Mouse (Mus musculus) MEL (cell line): ENCODE measurements around the gene Fam114a2. TPM values are rescaled to one million over a fixed set of nuclear protein-coding genes. Genes with fewer than 3 reads are reported as not detected.

Source experiments
- DNase-seq: peaks from one replicate; pipeline ENCODE4 v3.0.0; 2011; ENCODE audit warnings: low read depth, low spot score
- H3K27ac ChIP-seq: 2 replicates; pipeline ENCODE4 v1.5.1; 2012; ENCODE audit warnings: low read depth, mild to moderate bottlenecking, control low read depth, low read length, moderate library complexity; ENCODE audit not compliant: control insufficient read depth
- H3K27me3 ChIP-seq, 2 experiments: fragments of 150-350 bp in 1 of 2; sonication (generic) in 1 of 2; 2 replicates each; pipeline ENCODE4 v1.6.1; 2012; ENCODE audit warnings: low read length in 2 of 2, mild to moderate bottlenecking in 2 of 2, improper control_type of control experiment in 1 of 2, moderate library complexity in 1 of 2; ENCODE audit not compliant: insufficient read depth in 2 of 2, control insufficient read depth in 1 of 2
- H3K36me3 ChIP-seq, 2 experiments: 2 replicates each; pipeline ENCODE4 v1.6.1; 2012 to 2014; ENCODE audit warnings: low read length in 2 of 2, improper control_type of control experiment in 1 of 2, inconsistent platforms in 1 of 2, mild to moderate bottlenecking in 1 of 2; ENCODE audit not compliant: insufficient read depth in 2 of 2, control insufficient read depth in 1 of 2
- H3K4me1 ChIP-seq, 2 experiments: fragments of 150-350 bp in 1 of 2; sonication (generic) in 1 of 2; 2 replicates each; pipeline ENCODE4 v1.6.1; 2012; ENCODE audit warnings: low read length in 2 of 2, improper control_type of control experiment in 1 of 2, mild to moderate bottlenecking in 1 of 2; ENCODE audit not compliant: insufficient read depth in 2 of 2, control insufficient read depth in 1 of 2
- H3K4me3 ChIP-seq, 2 experiments: fragments of 150-350 bp in 1 of 2; sonication (generic) in 1 of 2; 2 replicates each; pipeline ENCODE4 v1.5.1; 2012; ENCODE audit warnings: low read depth in 2 of 2, low read length in 2 of 2, mild to moderate bottlenecking in 2 of 2, moderate library complexity in 2 of 2, control low read depth in 1 of 2, improper control_type of control experiment in 1 of 2; ENCODE audit not compliant: control insufficient read depth in 1 of 2, insufficient read depth in 1 of 2
- H3K79me2 ChIP-seq: 2 replicates; pipeline ENCODE4 v1.6.1; 2012; ENCODE audit warnings: mild to moderate bottlenecking, low read length, moderate library complexity; ENCODE audit not compliant: control insufficient read depth, poor library complexity, insufficient read depth
- H3K9ac ChIP-seq: 2 replicates; pipeline ENCODE4 v1.6.1; 2012; ENCODE audit warnings: low read depth, mild to moderate bottlenecking, control low read depth, low read length, moderate library complexity; ENCODE audit not compliant: control insufficient read depth, poor library complexity, severe bottlenecking
- H3K9me3 ChIP-seq: fragments of 150-350 bp; sonication (generic); replicated peaks from 2 replicates; pipeline ENCODE4 v1.6.1; 2012; ENCODE audit warnings: mild to moderate bottlenecking, low read length, improper control_type of control experiment, moderate library complexity; ENCODE audit not compliant: insufficient read depth
- CHD2 ChIP-seq: IDR thresholded peaks from 2 replicates; pipeline ENCODE4 v1.6.1; 2011; ENCODE audit warnings: low read length, improper control_type of control experiment
- CTCF ChIP-seq, 3 experiments: IDR thresholded peaks in 2 of 3; conservative IDR thresholded peaks in 1 of 3; 2 replicates each; pipeline ENCODE4 v1.5.1; 2011 to 2012; ENCODE audit warnings: low read length in 3 of 3, low read depth in 2 of 3, mild to moderate bottlenecking in 2 of 3, improper control_type of control experiment in 1 of 3, inconsistent platforms in 1 of 3, mixed read lengths in 1 of 3, moderate library complexity in 1 of 3; ENCODE audit not compliant: control insufficient read depth in 1 of 3, insufficient read depth in 1 of 3, poor library complexity in 1 of 3, severe bottlenecking in 1 of 3
- E2F4 ChIP-seq: IDR thresholded peaks from 2 replicates; pipeline ENCODE4 v1.6.1; 2011; ENCODE audit warnings: low read depth, low read length, improper control_type of control experiment, borderline replicate concordance
- ETS1 ChIP-seq: IDR thresholded peaks from 2 replicates; pipeline ENCODE4 v1.6.1; 2012; ENCODE audit warnings: low read depth, mild to moderate bottlenecking, inconsistent platforms, low read length, improper control_type of control experiment, moderate library complexity
- JUND ChIP-seq: IDR thresholded peaks from 2 replicates; pipeline ENCODE4 v1.6.1; 2011; ENCODE audit warnings: low read depth, mild to moderate bottlenecking, improper control_type of control experiment, low read length
- MXI1 ChIP-seq: IDR thresholded peaks from 2 replicates; pipeline ENCODE4 v1.6.1; 2011; ENCODE audit warnings: mild to moderate bottlenecking, low read depth, low read length, improper control_type of control experiment
- NELFE ChIP-seq: IDR thresholded peaks from 2 replicates; pipeline ENCODE4 v1.6.1; 2011; ENCODE audit warnings: low read depth, low read length, improper control_type of control experiment
- POLR2A ChIP-seq, 2 experiments: IDR thresholded peaks; 2 replicates each; pipeline ENCODE4 v1.6.1; 2011 to 2012; ENCODE audit warnings: low read length in 2 of 2, mild to moderate bottlenecking in 2 of 2, control low read depth in 1 of 2, improper control_type of control experiment in 1 of 2, low read depth in 1 of 2, moderate library complexity in 1 of 2; ENCODE audit not compliant: control insufficient read depth in 1 of 2, insufficient read depth in 1 of 2, poor library complexity in 1 of 2
- RAD21 ChIP-seq: IDR thresholded peaks from 2 replicates; pipeline ENCODE4 v1.6.1; 2011; ENCODE audit warnings: mild to moderate bottlenecking, low read depth, low read length, improper control_type of control experiment
- SMC3 ChIP-seq: IDR thresholded peaks from 2 replicates; pipeline ENCODE4 v1.6.1; 2011; ENCODE audit warnings: low read depth, low read length, improper control_type of control experiment
- TAL1 ChIP-seq: IDR thresholded peaks from 2 replicates; pipeline ENCODE4 v1.6.1; 2012; ENCODE audit warnings: mild to moderate bottlenecking, inconsistent platforms, low read length, moderate library complexity, mixed read lengths
- TCF12 ChIP-seq: IDR thresholded peaks from 2 replicates; pipeline ENCODE4 v1.6.1; 2014; ENCODE audit warnings: low read depth, mild to moderate bottlenecking, inconsistent platforms, low read length, improper control_type of control experiment, moderate library complexity
- UBTF ChIP-seq: IDR thresholded peaks from 2 replicates; pipeline ENCODE4 v1.6.1; 2012; ENCODE audit warnings: low read depth, mild to moderate bottlenecking, inconsistent platforms, low read length, improper control_type of control experiment, moderate library complexity, borderline replicate concordance; ENCODE audit not compliant: insufficient read depth
- USF1 ChIP-seq: IDR thresholded peaks from 2 replicates; pipeline ENCODE4 v1.6.1; 2014; ENCODE audit warnings: low read depth, mild to moderate bottlenecking, inconsistent platforms, low read length, improper control_type of control experiment, moderate library complexity
- ZC3H11A ChIP-seq: IDR thresholded peaks from 2 replicates; pipeline ENCODE4 v1.6.1; 2012; ENCODE audit warnings: low read depth, mild to moderate bottlenecking, inconsistent platforms, low read length, improper control_type of control experiment
- ZMIZ1 ChIP-seq: IDR thresholded peaks from 2 replicates; pipeline ENCODE4 v1.6.1; 2012; ENCODE audit warnings: low read depth, mild to moderate bottlenecking, inconsistent platforms, low read length, improper control_type of control experiment, moderate library complexity
- polyA plus RNA-seq, 2 experiments: library from polyadenylated mRNA; stranded (reverse) in 1 of 2; unstranded in 1 of 2; fragments of >175 nt in 1 of 2; fragments of >200 nt in 1 of 2; gene quantifications; 2 replicates each; pipeline versions ENCODE4 v1.2.1 to v1.2.4; 2012; ENCODE audit warnings: low replicate concordance in 2 of 2, low read depth in 1 of 2; ENCODE audit not compliant: insufficient read length in 2 of 2, insufficient read depth in 1 of 2, missing spikeins in 1 of 2
- total RNA-seq: library from RNA; depleted of rRNA; stranded (reverse); fragments of 300-350 nt; gene quantifications from 2 replicates; pipeline ENCODE4 v1.2.3, GENCODE M21; 2012

The Fam114a2 gene
- total and polyA plus RNA-seq, 3 experiments = 39.5 to 42.3 TPM; not detected in 1

- Histone ChIP-seq H3K27me3 (no peaks in the 10 kb centered on the region), H3K27ac (no peak overlapping the region), H3K4me1 (no peaks in the 10 kb centered on the region), H3K4me3 (no peak overlapping the region), H3K79me2 (no peaks in the 10 kb centered on the region), H3K9me3 (no peaks in the 10 kb centered on the region), H3K9ac (no peak overlapping the region), H3K36me3 (no peaks in the 10 kb centered on the region)
- TF ChIP-seq UBTF (no peak), RAD21 (no peak), POLR2A (IDR thresholded peaks at IDR 0.05; ENCODE audit: control insufficient read depth in 1 of 2, insufficient read depth in 1 of 2, low read depth in 1 of 2, low read length in 2 of 2, poor library complexity in 1 of 2) (no peak), ZMIZ1 (no peak), TCF12 (no peak), NELFE (no peak), JUND (no peak), ETS1 (no peak), CHD2 (no peak), MXI1 (no peak)
- no peak for DNase-seq
Measured at GRCm38 (mm10) chr11:57478077-57478476, 40.3 kb downstream of the Fam114a2 start.

GRCm38 (mm10) chr11:57475119-57475518 lies 43.3 kb downstream of the Fam114a2 start:
- no peak overlapping the region for H3K27ac ChIP-seq
- H3K9me3 ChIP-seq = no peaks in the 10 kb centered on the region
- no peaks in the 10 kb centered on the region for H3K27me3 ChIP-seq
- peaks cover 0 to 2% of the 10 kb centered on the region in 2 experiments; a peak in 1 of 4 replicates for H3K4me1 ChIP-seq
- H3K36me3 ChIP-seq = no peaks in the 10 kb centered on the region
- H3K79me2 ChIP-seq = no peaks in the 10 kb centered on the region
- peak; percentile 68 for DNase-seq
- TF ChIP-seq ZC3H11A (peak; percentile 68), TAL1 (no peak), CTCF (IDR thresholded peaks at IDR 0.05 in 2 of 3, conservative IDR thresholded peaks at IDR 0.05 in 1 of 3; ENCODE audit: control insufficient read depth in 1 of 3, insufficient read depth in 1 of 3, low read depth in 2 of 3, low read length in 3 of 3, poor library complexity in 1 of 3, severe bottlenecking in 1 of 3) (peak; percentile 68 to 82 (median 82)), E2F4 (no peak), USF1 (no peak), TCF12 (no peak), RAD21 (peak; percentile 80), CHD2 (no peak), SMC3 (peak; percentile 88)
- H3K4me3 ChIP-seq = no peak overlapping the region
- no peak overlapping the region for H3K9ac ChIP-seq
